Mouse (Mus musculus): ENCODE measurements at regions not wholly inside any gene's neighbourhood (a gene's known extent, or its start where the extent isn't known, plus 50 kb on each side); places are given as distances from the start of the nearest gene placed in this dataset.
A peak's percentile ranks its signal among the peaks of the same experiment; 100 is the strongest.

DNA sequence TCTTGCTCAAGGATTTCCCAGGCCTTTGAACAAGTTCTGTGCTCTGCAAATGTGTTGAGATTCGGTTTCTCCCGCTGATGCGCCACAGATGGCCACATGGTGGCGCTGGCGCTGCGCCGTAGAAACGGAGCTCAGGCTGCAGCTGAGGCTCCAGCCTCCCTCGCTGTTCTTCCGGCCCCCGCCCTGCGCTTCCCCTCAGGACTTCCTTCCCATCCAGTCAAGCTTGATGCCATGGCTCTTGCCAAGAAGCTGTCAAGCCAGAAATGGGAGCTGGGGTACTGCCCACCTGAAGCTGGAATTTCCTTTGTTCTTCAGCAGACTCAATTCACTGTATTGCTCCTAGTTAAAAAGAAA is 263.9 kb downstream of the Mpdz start:
- DNase-seq (ENCODE audit: low spot score) = peak; percentile 68

DNA sequence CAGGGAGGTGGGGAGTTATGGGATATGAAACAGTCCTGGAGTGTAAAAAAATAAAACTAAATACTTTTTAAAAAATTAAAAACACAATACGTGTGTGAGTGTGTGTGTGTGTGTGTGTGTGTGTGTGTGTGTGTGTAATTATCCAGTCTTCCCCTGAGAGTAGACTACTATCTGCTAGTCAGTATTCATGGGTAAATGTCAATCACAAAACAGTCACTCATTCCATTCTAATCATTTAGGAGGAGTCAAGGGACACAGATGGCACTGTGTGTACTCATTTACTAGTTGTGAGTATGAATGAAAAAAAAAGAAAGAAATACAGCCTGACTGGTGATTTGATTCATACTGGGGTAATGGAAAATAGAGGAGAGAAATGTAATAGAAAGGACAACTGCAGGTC is 226.5 kb downstream of the Mpdz start:
- no peak for DNase-seq (ENCODE audit: low spot score)

DNA sequence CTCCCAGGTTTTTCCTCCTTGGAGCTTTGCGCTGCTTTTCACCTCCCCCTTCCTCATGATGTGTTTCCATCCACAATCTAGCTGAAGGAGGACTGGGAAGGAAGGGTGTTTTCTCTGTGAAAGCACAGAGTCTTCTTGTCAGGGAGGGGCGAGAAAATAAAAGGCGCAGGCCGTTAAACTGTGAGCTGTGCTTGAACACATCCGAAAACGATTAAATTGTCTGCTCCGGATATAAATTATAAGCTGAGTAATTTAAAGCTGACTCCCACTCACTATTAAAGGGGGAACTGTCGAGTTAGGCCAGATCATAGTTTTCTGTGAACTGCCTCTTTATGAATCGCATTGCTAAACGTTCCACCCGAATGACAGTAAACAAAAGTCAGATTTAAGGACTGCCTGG is 224.6 kb downstream of the Mpdz start:
- no peak for DNase-seq (ENCODE audit: low spot score)

- no peak for DNase-seq (ENCODE audit: low spot score)
Measured at GRCm38 (mm10) chr4:81222034-81222433, 220.6 kb downstream of the Mpdz start.

DNA sequence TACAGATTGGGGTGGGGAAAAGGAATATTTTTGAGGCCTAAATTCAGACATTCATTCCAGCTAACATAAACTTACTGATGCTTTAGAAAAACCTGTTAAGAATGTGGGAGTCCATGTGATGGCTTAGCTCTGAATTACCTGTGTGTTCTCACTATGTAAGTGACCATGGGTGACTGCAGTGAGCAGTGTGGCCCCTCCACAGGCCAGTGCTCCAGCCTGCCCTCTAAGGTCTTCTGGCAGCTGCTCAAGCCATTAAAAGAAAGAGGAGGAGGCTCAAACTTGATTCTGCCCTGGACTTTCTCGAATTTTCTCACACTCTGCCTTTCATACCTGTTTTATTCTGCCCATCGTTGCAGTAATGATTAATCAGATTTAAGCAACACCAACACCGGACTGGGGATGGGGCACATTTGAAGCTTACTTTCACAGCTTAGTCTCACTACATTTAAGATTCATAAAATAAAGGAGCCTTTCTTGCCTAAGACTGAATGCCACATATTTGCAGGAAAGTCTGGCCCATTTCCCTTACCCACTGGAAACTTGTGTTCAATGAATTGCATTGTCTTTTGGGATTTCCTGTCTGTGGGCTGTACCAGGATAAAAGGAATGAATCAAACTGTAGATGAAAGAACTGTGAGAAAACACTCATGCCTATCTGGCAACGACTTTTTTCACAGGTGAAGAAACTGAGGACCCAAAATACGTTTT is 220.0 kb downstream of the Mpdz start:
- no peak for DNase-seq (ENCODE audit: low spot score)

All from yolk sac, embryonic 10.5 days (tissue).